Mouse (Mus musculus) right cerebral cortex, postnatal 14 days (tissue): ENCODE data around the gene Adamtsl1.

Experiments
- DNase-seq: peaks from one replicate; pipeline ENCODE4 v3.0.0; 2022

Adamtsl1 gene

GRCm38 (mm10) chr4:85818504-85818903, 304.5 kb downstream of the Adamtsl1 start:
- no peak for DNase-seq

DNA sequence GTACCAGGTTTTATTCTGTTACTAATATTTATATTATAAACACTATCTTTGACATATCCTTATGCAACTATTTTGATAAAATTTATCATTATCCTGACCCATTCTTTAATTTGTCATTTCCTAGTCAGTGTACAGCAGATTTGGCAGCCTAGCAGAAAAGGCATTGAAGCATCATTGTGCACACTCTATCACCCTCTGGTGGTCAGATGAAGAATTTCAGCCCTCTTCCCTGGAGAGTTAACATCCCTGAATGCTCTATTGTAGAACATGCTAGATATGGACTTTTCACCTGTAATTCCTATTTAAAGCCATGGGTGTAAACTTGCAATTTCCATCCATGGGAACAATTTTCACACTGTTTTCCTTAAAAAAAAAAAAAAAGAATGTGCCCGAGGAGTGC, 305.2 kb downstream of the Adamtsl1 start:
- DNase-seq = peak; percentile 38

GRCm38 (mm10) chr4:85819921-85820320, 305.9 kb downstream of the Adamtsl1 start:
- no peak for DNase-seq

GRCm38 (mm10) chr4:85823952-85824704, 310.2 kb downstream of the Adamtsl1 start:
- DNase-seq = no peak

GRCm38 (mm10) chr4:85824705-85825085, 310.7 kb downstream of the Adamtsl1 start:
- no peak for DNase-seq

DNA sequence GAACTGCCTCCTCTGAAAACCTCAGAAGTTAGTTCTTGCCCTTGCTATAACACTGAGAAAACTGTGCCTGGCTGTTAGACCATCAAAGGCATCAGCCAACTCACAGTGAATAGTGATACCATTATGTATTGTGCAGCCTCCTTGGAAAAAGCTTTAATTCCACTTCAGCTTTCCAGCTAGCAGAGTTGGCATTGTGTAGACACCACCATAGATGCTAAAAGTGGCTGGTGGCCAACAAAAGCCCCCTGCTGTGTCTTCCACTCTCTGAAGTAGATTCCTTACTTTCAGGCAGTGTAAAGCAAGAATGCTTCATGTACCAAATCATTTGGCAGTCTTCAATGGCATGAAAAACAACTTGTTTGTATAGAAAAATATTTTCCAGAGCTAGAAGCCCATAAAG, 323.1 kb downstream of the Adamtsl1 start:
- DNase-seq = no peak

GRCm38 (mm10) chr4:85837532-85837965, 323.6 kb downstream of the Adamtsl1 start:
- DNase-seq = no peak

DNA sequence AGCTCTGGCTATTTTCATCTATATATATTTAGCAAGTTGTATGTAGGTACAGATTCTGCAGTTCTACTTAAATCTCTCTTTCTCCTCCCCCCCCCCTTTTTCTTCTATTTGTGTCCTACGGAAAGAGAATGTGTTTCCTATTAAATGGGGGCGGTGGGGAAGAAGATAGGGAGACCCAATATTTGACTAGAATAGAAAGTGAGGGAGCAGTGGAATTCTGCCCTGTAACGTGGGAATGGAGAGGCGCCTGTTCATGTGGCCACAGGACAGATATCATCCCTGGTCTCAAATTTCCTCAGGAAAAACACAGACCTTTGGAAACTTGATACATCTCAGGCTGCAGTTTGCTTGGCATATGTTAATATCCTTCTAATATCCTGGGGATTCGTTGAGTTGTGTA, 324.1 kb downstream of the Adamtsl1 start:
- no peak for DNase-seq

DNA sequence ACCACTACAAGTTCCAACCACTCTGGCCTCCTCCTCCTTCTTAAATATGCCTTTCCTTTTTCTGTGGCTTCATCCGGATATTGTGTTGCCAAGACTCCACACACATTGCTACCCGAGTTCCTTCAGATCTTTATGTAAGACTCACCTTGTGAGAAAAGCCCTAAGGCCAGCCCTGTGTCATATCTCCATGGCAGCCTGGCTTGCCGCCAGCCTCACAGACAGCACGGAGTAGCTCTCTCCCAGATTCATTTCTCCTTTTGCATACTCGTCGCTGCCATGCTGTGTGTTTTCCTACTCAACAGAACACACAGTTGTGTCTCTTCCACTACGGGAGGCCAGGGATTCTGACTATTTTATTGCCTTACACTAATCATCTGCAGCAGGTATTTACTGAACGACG, 328.1 kb downstream of the Adamtsl1 start:
- peak; percentile 43 for DNase-seq

DNA sequence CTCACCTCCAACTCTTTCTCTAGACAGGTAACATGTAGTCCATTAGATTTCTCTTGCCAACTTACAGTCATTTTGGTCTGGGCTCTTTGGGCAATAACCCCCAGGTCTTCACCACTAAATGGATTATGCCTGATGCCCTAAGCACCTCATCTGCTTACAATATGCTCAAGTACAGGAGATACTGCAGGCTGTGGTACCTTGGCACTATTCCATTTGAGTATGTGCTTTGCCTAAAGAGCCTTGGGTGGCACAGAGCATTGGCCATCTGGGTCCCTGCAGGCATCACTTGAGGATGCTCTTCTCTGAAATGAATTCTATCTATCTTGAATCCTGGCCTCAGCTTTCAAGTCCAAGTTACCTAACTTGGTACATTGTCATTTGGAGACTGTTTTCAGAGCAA, 330.4 kb downstream of the Adamtsl1 start:
- no peak for DNase-seq

DNA sequence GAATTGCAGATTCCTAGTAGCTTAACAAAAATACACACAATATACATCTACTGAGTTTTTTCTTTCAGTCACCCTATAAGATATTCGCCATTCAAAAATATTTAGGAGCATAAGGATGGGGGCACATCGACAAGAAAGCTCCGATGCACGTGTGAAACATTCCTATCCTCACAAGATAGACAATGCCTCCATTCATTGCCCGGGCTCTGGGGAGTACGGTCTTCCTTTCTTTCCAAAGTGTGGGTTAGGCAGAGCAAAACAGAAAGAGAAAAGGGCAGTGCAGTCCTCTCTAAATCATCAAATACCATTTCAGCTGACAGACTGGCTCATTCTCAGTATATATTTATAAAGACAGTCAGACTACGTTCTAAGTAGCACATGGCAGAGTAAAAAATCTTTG, 332.0 kb downstream of the Adamtsl1 start:
- DNase-seq = no peak

DNA sequence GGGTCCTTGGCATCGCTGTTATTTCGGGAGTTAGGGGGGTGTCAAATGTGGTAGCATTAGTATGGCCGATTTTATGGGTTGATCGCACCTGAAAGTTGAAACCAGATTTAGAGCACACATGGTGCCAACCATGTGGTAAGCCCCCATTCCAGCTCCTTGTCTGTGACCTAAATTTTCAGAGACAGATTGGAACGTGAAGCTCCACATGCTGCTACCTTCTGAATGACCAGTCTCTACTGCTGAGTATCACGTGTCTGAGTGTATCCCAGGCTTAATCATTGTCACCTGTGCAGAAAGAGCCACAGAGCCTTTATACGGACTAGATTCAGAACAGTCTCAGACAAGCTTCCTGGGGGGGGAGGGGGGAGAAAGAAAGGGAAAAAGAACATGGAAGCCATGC, 339.4 kb downstream of the Adamtsl1 start:
- DNase-seq = no peak

- no peak for DNase-seq
Measured at GRCm38 (mm10) chr4:85854507-85854906, 340.5 kb downstream of the Adamtsl1 start.

DNA sequence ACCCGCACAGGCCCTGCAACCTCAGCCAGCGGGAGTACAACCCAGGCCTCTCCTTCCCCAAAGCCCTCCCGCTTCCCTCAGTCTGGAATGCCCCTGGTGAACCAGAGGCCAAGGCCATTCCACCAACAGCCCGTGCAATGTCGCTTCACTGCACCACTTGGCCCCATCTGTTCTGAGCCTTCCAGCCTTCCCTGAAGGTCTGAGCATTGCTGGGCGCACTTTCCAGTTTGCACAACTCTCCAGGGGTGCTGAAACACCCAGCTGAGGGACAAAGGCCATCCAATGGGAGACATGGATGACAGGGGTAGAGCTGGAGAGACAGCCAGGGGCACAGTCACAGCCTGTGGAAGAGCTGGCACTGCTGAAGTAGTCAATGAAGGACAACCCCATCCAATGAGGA, 365.4 kb downstream of the Adamtsl1 start:
- DNase-seq = no peak

DNA sequence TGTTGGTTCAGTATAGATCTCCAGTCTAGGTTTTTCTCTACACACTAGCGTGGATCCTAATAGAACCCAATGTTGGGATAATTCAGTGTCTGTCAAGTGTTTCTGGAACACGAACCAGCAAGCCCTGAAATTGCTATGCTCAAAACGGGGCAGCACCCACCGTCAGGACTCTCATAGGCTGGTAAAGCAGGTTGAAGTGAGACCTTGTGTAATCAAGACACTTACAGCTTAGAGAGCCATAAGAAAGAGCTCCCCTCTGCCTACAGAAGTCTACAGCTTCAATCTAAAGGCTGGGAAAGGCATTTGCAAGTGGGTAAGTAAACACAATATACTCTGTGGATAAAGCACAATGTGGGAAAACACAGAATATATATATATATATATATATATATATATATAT, 367.3 kb downstream of the Adamtsl1 start:
- DNase-seq = no peak

- DNase-seq = no peak
Measured at GRCm38 (mm10) chr4:85884031-85884430, 370.1 kb downstream of the Adamtsl1 start.

GRCm38 (mm10) chr4:85889877-85890598, 376.1 kb downstream of the Adamtsl1 start:
- no peak for DNase-seq

DNA sequence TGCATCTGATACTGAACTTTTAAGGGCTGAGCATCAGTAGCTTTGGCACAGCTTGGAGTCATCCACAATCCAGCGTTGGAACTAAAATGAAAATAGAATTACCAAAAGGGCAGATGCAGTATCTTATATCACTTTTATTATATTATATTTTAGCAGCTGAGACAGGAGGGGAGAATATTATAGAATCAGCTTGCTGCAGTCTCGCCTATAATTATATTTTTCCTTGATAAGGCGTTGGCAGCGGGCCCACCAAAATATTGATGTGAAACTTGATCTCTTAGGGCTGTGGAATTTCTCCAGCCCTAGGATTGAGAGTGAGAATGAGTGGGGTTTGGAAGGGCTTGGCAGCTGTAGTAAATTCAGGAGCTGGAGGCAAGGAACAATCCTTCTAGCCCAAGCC, 387.3 kb downstream of the Adamtsl1 start:
- DNase-seq = no peak

- no peak for DNase-seq
Measured at GRCm38 (mm10) chr4:85904217-85904616, 390.2 kb downstream of the Adamtsl1 start.

DNA sequence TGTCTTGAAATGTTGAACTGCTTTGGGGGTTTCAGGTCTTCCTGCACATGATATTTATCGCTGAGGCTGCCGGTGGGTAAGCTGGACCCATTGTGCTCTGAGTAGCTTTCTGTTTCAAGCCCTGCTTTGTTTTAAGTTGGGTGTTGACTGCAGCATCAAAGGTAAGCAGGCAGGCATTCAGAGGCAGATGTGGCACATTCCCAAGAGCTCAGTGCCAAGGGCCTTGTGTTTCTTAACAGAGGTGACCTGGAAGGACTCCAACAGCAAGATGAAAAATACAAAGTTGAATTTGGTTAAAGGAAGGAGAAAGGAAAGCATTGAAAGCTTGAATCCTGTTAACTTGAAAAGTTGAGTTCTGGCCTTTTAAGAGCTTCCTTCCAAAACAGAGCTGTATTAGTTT, 402.1 kb downstream of the Adamtsl1 start:
- DNase-seq = no peak

GRCm38 (mm10) chr4:85918366-85918765, 404.4 kb downstream of the Adamtsl1 start:
- DNase-seq = no peak

- DNase-seq = no peak
Measured at GRCm38 (mm10) chr4:85920474-85920873, 406.5 kb downstream of the Adamtsl1 start.

DNA sequence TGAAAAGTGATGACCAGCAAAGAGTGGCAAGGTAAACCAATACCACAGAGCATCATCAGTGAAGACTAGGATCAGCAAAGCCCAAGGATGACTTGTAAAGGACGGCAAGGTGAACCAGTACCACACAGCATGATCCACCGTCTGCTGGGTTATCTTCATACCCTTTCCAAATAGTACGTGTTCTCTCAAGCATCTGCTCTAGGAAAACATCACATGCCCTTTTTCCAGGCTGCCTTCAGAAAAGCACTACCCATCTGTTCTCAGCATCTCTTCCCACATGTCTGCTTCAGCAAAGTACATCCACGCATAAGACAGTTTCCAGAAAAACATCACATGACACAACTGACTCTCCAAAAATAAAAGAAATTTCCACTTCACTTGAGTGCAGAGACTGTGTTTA, 408.8 kb downstream of the Adamtsl1 start:
- DNase-seq = no peak

DNA sequence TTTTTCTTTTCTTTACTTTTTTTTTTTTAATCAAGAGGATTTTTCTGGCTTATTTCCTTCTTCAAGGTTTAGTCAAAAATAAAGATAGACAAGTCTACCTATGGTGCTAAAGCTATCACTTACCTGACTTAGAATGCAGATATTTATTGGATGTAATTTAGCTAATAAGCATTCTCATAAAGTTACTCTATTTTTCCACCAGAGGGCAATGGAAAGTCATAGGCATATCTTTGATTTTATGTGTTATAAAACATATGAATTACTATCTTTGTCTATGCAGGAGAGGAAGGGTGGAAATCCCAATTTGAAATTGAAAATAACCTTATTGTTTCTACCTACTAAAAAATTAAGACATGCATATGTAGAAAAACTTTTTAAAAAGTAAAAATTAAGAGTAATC, 418.2 kb downstream of the Adamtsl1 start:
- no peak for DNase-seq

- DNase-seq = no peak
Measured at GRCm38 (mm10) chr4:85939460-85939859, 425.5 kb downstream of the Adamtsl1 start.
